Mouse (Mus musculus) hindbrain, embryonic 12.5 days (tissue): Measurements from ENCODE around the gene Vmn1r51. TPM values are rescaled to one million over a fixed set of nuclear protein-coding genes. Genes with fewer than 3 reads are reported as not detected.
"Not testable (repeated sequence)": the region's sequence is repeated elsewhere in the genome, so short reads cannot be mapped to it uniquely, and the experiment has no call there.

Experiments
- ATAC-seq: fragments of 200-750 bp; cut with Nextera tagmentation; 2 replicates; pipeline ENCODE4 v1.8.0; 2017; ENCODE audit warnings: moderate TSS enrichment; ENCODE audit not compliant: low FRiP score
- H3K27ac ChIP-seq: fragments of 300-500 bp; sonication (generic); 2 replicates; pipeline ENCODE4 v1.5.1; 2016; ENCODE audit warnings: mild to moderate bottlenecking
- H3K27me3 ChIP-seq: fragments of 300-500 bp; sonication (generic); 2 replicates; pipeline ENCODE4 v1.6.1; 2016; ENCODE audit warnings: mild to moderate bottlenecking
- H3K36me3 ChIP-seq: fragments of 300-500 bp; sonication (generic); 2 replicates; pipeline ENCODE4 v1.6.1; 2016; ENCODE audit warnings: mild to moderate bottlenecking
- H3K4me1 ChIP-seq: fragments of 300-500 bp; sonication (generic); 2 replicates; pipeline ENCODE4 v1.6.1; 2016
- H3K4me2 ChIP-seq: fragments of 300-500 bp; sonication (generic); replicated peaks from 2 replicates; pipeline ENCODE4 v1.6.1; 2016; ENCODE audit warnings: mild to moderate bottlenecking
- H3K4me3 ChIP-seq: fragments of 300-500 bp; sonication (generic); 2 replicates; pipeline ENCODE4 v1.5.1; 2016; ENCODE audit warnings: mild to moderate bottlenecking
- H3K9ac ChIP-seq: fragments of 300-500 bp; sonication (generic); 2 replicates; pipeline ENCODE4 v1.6.1; 2016; ENCODE audit warnings: mild to moderate bottlenecking, moderate library complexity
- H3K9me3 ChIP-seq: fragments of 300-500 bp; sonication (generic); replicated peaks from 2 replicates; pipeline ENCODE4 v1.6.1; 2016; ENCODE audit warnings: mild to moderate bottlenecking
- WGBS: fragments of 180-500 bp; shearing (Covaris S2); methylation state at CpG from one replicate; pipeline ENCODE4 v1.1.7; 2016; 5-methylcytosine and 5-hydroxymethylcytosine counted together
- polyA plus RNA-seq: library from polyadenylated mRNA; unstranded; fragments of >200 nt; fragmentation: Nextera tagmentation; extraction: Ambion mirVana; gene quantifications from 2 replicates; pipeline ENCODE4 v1.2.1, GENCODE M21; 2016

Gene Vmn1r51
- polyA plus RNA-seq, result not detected in 2 replicates

- 91% methylated on average over 1 of the region's 1 CpGs for WGBS
- not testable (repeated sequence) for ATAC-seq
Measured at GRCm38 (mm10) chr6:90122296-90122695, at the start of gene Vmn1r51. Gene Vmn1r51 (plus strand): TSS chr6:90122596.

GRCm38 (mm10) chr6:90078406-90078805 is 44.0 kb upstream of the Vmn1r51 start, which contains the start of gene Vmn1r49:
Gene Vmn1r49 (minus strand): TSS chr6:90078506.
- Histone ChIP-seq H3K9me3 (peaks cover 31% of the 10 kb centered on the region), H3K4me2 (no peak within 1 kb of the TSS), H3K9ac (no peak within 1 kb of the TSS), H3K4me1 (no peaks in the 10 kb centered on the region), H3K4me3 (no peak within 1 kb of the TSS), H3K36me3 (no peaks in the 10 kb centered on the region), H3K27ac (no peak within 1 kb of the TSS), H3K27me3 (no peaks in the 10 kb centered on the region)
- ATAC-seq, result no peak
- 81% methylated on average over 4 of the region's 4 CpGs for whole genome bisulfite sequencing

More at GRCm38 (mm10) chr6:90122296-90122695, at the start of gene Vmn1r51:
- H3K27me3 ChIP-seq, H3K27ac ChIP-seq, H3K36me3 ChIP-seq, H3K4me3 ChIP-seq, H3K4me2 ChIP-seq, H3K4me1 ChIP-seq, H3K9ac ChIP-seq, H3K9me3 ChIP-seq: not testable (repeated sequence)

GRCm38 (mm10) chr6:90100566-90100965 is 21.8 kb upstream of the Vmn1r51 start:
- Histone ChIP-seq H3K36me3 (no peaks in the 10 kb centered on the region), H3K9me3 (peaks cover 4% of the 10 kb centered on the region; the same call in 1 of the 2 replicates), H3K27ac (no peak overlapping the region), H3K4me3 (no peak overlapping the region), H3K4me1 (no peaks in the 10 kb centered on the region), H3K9ac (no peak overlapping the region), H3K4me2 (no peak overlapping the region), H3K27me3 (no peaks in the 10 kb centered on the region)
- 86% methylated on average over 2 of the region's 2 CpGs for WGBS
- ATAC-seq, result no peak

GRCm38 (mm10) chr6:90101130-90101529 is 21.3 kb upstream of the Vmn1r51 start, which contains the start of gene Vmn1r50:
Gene Vmn1r50 (plus strand): TSS chr6:90101430.
- ATAC-seq, result no peak
- Histone ChIP-seq H3K4me2 (no peak within 1 kb of the TSS), H3K9me3 (peaks cover 4% of the 10 kb centered on the region; the same call in 1 of the 2 replicates), H3K9ac (no peak within 1 kb of the TSS), H3K36me3 (no peaks in the 10 kb centered on the region), H3K4me3 (no peak within 1 kb of the TSS), H3K4me1 (no peaks in the 10 kb centered on the region), H3K27me3 (no peaks in the 10 kb centered on the region), H3K27ac (no peak within 1 kb of the TSS)
- WGBS, result 73% methylated on average over 2 of the region's 2 CpGs

GRCm38 (mm10) chr6:90160139-90160538 is 37.7 kb downstream of the Vmn1r51 start:
- 78% methylated on average over 3 of the region's 3 CpGs for WGBS
- Histone ChIP-seq H3K27me3 (no peaks in the 10 kb centered on the region), H3K9me3 (no peaks in the 10 kb centered on the region; the same call in 1 of the 2 replicates), H3K4me2 (no peak overlapping the region), H3K27ac (no peak overlapping the region), H3K36me3 (no peaks in the 10 kb centered on the region), H3K9ac (no peak overlapping the region), H3K4me1 (no peaks in the 10 kb centered on the region), H3K4me3 (no peak overlapping the region)
- ATAC-seq, result no peak

GRCm38 (mm10) chr6:90174508-90174907 is 52.1 kb downstream of the Vmn1r51 start, which contains the start of gene Vmn1r52:
Gene Vmn1r52 (plus strand): TSS chr6:90174808.
- Histone ChIP-seq H3K4me1 (no peaks in the 10 kb centered on the region), H3K4me3 (no peak within 1 kb of the TSS), H3K27me3 (no peaks in the 10 kb centered on the region), H3K27ac (no peak within 1 kb of the TSS), H3K4me2 (no peak within 1 kb of the TSS), H3K36me3 (no peaks in the 10 kb centered on the region), H3K9me3 (no peaks in the 10 kb centered on the region), H3K9ac (no peak within 1 kb of the TSS)
- WGBS, result 72% methylated on average over 2 of the region's 2 CpGs
- ATAC-seq, result no peak

Other genes starting within 250 kb of the Vmn1r51 start
- gene Vmn1r42, start 246.2 kb upstream of the Vmn1r51 start, polyA plus RNA-seq, result not detected in 2 replicates
- gene Vmn1r43, start 246.2 kb upstream of the Vmn1r51 start, polyA plus RNA-seq, result not detected in 2 replicates
- gene Vmn1r44, start 238.9 kb upstream of the Vmn1r51 start, polyA plus RNA-seq, result not detected in 2 replicates
- not detected in 2 replicates for gene Vmn1r45, start 182.0 kb upstream of the Vmn1r51 start, polyA plus RNA-seq
- not detected in 2 replicates for gene Vmn1r46, start 153.3 kb upstream of the Vmn1r51 start, polyA plus RNA-seq
- gene Vmn1r47, start 106.4 kb upstream of the Vmn1r51 start, polyA plus RNA-seq, result not detected in 2 replicates
- not detected in 2 replicates for gene Vmn1r48, start 85.8 kb upstream of the Vmn1r51 start, polyA plus RNA-seq
- not detected in 2 replicates for gene Vmn1r49, start 44.1 kb upstream of the Vmn1r51 start, polyA plus RNA-seq
- not detected in 2 replicates for gene Vmn1r50, start 21.2 kb upstream of the Vmn1r51 start, polyA plus RNA-seq
- gene Vmn1r52, start 52.2 kb downstream of the Vmn1r51 start, polyA plus RNA-seq, result not detected in 2 replicates
- gene V1ra8, start 80.2 kb downstream of the Vmn1r51 start, polyA plus RNA-seq, result not detected in 2 replicates
- not detected in 2 replicates for gene Vmn1r53, start 101.8 kb downstream of the Vmn1r51 start, polyA plus RNA-seq
- 0.08 TPM in 1 of 2 replicates, not detected in the other for gene Vmn1r54, start 123.7 kb downstream of the Vmn1r51 start, polyA plus RNA-seq
- gene BC048671, start 178.6 kb downstream of the Vmn1r51 start, polyA plus RNA-seq, result not detected in 2 replicates
- gene Chst13, start 202.6 kb downstream of the Vmn1r51 start, polyA plus RNA-seq, result 0.17 TPM in 1 of 2 replicates, not detected in the other
- gene Uroc1, start 210.7 kb downstream of the Vmn1r51 start, polyA plus RNA-seq, result not detected in 2 replicates
- gene Zxdc, start 246.9 kb downstream of the Vmn1r51 start, polyA plus RNA-seq, result 13.0 and 16.4 TPM in 2 replicates